Mouse (Mus musculus) brain, embryonic 14.5 days (tissue): ENCODE results near the gene Larp1. TPM values are rescaled to one million over a fixed set of nuclear protein-coding genes. Genes with fewer than 3 reads are reported as not detected.

Experiments used
- DNase-seq: peaks from one replicate; pipeline ENCODE4 v3.0.0-alpha.2; 2011; ENCODE audit warnings: low read depth
- CTCF ChIP-seq: fragments of 200-500 bp; IDR thresholded peaks from 2 replicates; pipeline ENCODE4 v1.5.1; 2012; ENCODE audit warnings: inconsistent platforms, mild to moderate bottlenecking, moderate library complexity, borderline replicate concordance; ENCODE audit not compliant: insufficient read depth, insufficient read length; ENCODE audit errors: extremely low read depth
- POLR2A ChIP-seq: fragments of 200-500 bp; IDR thresholded peaks from 2 replicates; pipeline ENCODE4 v1.6.1; 2012; ENCODE audit warnings: mild to moderate bottlenecking, inconsistent platforms, borderline replicate concordance; ENCODE audit not compliant: poor library complexity, insufficient read depth, insufficient read length, severe bottlenecking; ENCODE audit errors: extremely low read depth
- polyA plus RNA-seq: library from polyadenylated mRNA; depleted of rRNA; stranded (reverse); fragments of >200 nt; gene quantifications from 2 replicates; pipeline ENCODE4 v1.2.3, GENCODE M21; 2012; rRNA removed

Larp1 gene
- polyA plus RNA-seq: 36.5 and 57.6 TPM in 2 replicates

DNA sequence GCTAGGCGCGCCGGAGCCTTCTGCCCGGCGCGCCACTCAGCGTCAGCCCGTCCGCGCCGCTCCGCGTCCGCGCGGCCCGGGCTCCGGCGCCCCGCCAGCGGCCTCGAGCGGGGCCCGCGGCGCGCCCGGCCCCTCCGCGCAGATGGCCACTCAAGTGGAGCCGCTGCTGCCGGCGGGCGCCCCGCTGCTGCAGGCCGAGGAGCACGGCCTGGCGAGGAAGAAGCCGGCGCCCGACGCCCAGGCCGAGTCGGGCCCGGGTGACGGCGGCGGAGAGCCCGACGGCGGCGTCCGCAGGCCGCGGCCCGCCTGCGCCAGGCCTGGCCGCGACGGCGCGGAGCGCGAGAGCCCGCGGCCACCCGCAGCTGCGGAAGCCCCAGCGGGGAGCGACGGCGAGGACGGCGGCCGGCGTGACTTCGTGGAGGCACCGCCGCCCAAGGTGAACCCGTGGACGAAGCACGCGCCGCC is at the start of gene Larp1:
Gene Larp1, plus strand, starts transcription at position 14 of the 465 bp plus-strand sequence.
- DNase-seq: no peak
- no peak for TF ChIP-seq CTCF
- TF ChIP-seq POLR2A: no peak

DNA sequence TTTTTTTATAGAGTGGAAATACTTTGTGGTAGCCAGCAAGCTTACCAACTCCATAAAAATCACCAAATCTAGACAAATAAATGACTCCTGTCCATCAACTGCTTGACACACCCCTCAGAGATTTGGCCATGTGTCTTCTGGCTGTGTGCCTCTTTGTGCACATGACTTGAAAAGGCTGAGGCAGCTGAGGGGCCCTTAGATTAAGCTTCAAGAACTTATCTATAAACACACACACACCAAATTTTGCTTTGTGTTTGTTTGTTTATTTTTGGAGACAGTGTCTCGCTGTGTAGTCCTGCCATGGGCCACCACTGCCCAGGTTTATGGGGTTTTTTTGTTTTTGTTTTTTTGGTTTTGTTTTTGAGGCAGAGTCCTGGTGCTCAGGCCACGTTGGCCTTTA is 48.9 kb upstream of the Larp1 start:
- DNase-seq: no peak
- TF ChIP-seq CTCF (no peak), POLR2A (no peak)

DNA sequence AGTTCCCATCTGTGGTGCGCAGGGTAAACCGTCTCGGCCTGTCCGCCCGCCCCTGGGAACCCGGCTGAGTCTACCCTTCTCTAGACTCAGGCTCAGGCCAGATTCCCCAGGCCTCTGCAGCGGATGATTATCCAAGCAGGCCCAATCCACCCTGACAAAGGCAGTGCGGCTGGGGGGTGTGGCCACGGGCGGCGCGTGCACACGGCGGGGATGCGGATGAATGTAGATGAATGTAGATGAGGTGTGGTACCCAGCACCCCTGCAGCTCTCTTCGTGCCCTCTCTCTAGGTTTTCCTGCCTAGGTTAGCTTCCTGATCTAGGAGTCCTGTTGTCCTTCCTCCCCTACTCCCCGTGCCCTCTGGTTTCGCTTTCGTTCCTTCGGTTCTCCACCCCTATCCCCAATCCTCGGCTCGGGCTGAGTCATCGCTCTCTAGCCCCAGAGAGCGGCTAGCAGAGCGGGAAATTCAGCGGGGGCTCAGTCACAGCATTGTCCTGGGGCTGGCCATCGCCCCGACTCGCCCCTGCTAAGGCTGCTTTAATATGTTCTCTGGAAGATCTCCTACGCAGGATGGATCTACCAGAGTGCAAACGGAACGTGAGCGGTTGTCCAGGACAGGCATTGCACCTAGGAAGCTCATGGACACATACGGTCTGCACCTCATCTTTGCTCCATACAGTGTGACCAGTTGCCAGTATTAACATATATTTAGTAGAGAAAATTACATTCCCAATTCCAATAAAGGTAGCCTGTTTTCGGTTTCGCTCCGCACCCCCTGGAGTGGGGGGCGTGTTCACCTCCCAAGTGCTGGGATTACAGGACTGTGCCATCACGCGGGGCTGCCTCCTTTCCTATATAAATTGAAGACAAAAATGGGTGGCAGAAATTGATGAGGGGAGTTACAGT is 46.2 kb upstream of the Larp1 start:
- TF ChIP-seq POLR2A (peak; percentile 84; the same call in 1 of the 2 replicates), CTCF (no peak)
- DNase-seq: peak; percentile 96

DNA sequence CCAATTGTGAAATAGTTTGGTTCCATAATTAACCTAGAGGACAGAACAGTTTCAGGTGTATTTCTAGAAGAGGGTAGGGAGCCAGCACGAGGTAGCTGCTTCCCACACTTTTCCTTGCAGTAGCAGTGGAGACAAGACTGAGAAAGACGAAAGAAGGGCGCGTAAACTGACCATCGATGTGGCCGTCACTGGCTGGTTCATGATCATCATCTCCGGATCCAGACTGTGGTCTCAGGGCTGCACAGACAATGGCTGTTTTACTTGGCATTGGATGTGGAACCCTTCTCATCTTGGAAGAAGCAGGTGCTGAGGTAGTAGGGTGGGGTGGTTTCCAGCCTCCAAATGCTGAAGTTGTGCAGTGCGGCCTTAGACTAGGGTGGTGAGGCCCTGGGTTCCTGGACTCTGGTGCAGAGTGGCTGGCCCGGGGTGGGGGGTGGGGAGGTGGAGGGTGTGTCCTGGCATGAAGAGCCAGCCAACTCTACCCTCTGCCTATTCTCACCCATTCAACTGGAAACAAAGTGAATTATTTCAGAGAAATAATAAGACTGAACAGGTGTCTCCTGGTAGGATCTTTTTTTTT is 45.5 kb upstream of the Larp1 start:
- TF ChIP-seq CTCF (no peak), POLR2A (no peak)
- DNase-seq: no peak

DNA sequence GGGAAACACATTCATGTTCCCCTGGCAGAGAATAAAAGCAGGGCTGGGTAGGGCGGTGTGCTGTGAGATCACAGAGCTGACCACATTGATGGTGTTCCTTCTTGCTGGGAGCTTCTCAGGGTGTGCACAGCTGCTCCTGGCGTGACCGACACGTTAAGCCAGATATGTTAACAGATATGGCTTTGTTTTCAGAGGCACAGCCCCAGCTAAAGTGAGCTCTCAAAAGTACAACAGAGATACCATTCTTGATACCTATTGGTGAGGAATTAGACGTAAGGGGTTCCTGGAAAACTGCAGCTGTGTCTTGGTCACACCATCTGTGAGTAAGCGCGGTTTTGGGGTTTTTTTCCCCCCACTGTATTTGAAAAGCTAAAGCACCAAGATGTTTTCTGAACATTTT is 42.2 kb upstream of the Larp1 start:
- DNase-seq: no peak
- TF ChIP-seq CTCF (no peak), POLR2A (no peak)

- no peak for TF ChIP-seq POLR2A
- no peak for TF ChIP-seq CTCF
Observed at GRCm38 (mm10) chr11:57968301-57968700, 40.6 kb upstream of the Larp1 start.

DNA sequence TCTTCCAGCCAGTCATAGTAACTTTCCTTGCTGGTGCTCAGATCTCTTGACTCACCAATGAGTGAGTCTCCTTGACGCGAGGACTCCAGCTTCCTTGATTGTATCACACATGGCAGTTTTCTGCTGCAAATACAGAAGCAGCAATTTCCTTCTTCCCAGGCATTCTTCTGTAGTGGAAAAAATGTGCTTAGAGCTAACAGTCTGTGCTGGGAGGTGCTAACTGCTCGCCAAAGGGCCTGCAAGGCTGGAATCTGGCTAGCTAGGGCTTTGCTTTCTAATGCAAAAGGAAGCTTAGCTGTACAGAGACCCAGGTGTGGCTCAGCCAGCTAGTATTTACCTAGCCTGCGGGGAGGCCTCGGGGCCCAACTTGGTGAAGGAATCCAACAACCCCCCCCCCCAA is 38.3 kb upstream of the Larp1 start:
- DNase-seq: no peak
- no peak for TF ChIP-seq CTCF
- no peak for TF ChIP-seq POLR2A

More at GRCm38 (mm10) chr11:57968301-57968700, 40.6 kb upstream of the Larp1 start:
- DNase-seq: peak; percentile 60

DNA sequence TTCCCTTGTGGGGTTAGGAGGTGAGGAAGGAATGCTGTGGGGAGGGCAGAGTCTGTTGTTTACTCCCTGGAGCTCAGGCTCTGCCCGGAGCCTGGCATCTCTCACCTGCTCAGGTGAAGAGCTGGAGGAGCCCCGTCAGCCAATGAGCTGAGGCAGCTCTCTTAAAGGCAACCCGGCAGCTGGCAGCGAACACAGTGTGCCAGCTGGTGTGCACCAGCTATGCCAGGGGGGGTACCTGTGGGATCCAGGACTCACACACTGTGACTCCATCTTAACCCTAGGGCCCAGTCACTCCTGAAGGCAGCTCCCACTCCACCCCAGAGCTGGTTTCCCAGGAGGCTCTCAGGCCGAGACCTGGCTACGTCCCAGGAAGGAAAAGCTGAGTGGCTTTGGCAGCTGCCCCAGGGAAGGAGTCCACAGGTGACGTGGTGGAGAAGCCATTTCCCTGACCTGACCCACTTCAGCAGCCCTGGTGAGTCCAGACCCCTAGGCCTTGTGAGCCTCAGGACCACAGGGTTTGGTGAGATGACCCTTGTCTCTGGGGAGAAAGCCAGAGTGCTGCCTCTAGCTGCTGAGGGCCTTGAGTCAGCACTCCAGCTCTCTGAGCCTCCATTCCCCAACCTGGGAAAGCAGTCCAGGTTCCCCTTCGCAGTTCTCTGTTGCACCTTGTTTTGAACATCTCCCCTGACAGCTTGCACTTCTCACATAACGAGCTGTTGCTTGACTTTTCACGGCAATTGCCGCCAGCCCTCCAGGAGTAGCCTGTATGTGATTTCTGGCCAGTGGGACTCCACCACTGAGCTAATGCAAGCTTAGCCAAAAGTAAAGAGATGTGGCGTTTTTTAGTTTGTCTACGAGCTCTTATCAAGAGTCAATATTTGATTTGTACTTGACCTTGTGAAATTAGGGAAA is 35.6 kb upstream of the Larp1 start:
- DNase-seq: no peak
- TF ChIP-seq POLR2A: no peak

GRCm38 (mm10) chr11:57973913-57974234 is 35.0 kb upstream of the Larp1 start:
- DNase-seq: no peak
- TF ChIP-seq POLR2A (no peak), CTCF (no peak)

- DNase-seq: no peak
- TF ChIP-seq POLR2A (no peak), CTCF (no peak)
Observed at GRCm38 (mm10) chr11:57975876-57976275, 33.0 kb upstream of the Larp1 start.

DNA sequence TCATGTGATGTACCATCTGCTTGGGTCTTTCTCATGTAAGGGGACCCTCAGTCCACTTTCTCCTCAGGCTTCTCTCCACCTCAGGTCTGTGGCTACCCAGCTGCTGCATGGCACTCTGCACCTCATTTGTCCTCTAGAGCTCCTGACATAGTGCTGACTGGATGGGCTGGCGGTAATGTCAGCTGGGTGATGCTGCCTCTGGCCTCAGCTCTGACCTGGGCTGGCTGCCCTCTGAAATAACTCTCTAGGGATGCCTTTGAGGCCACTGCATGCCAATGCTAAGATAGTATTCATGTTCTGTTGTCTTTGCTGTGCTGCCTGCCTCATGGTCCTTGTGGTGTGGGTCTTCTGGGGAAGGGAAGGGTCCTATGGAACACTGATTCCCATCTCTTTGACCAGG is 31.2 kb upstream of the Larp1 start:
- no peak for DNase-seq
- TF ChIP-seq POLR2A (no peak), CTCF (no peak)
